Mouse (Mus musculus): Measurements from ENCODE around the gene Tmed10. TPM values are rescaled to one million over a fixed set of nuclear protein-coding genes. Genes with fewer than 3 reads are reported as not detected.
A peak's percentile ranks its signal among the peaks of the same experiment; 100 is the strongest.

The Tmed10 gene
- total and polyA plus RNA-seq, 3 experiments, result 60.0 to 211 (median 70.2) TPM

- H3K4me3 ChIP-seq (replicated peaks in 1 of 3; ENCODE audit: low read depth in 2 of 3, low read length in 2 of 3, poor library complexity in 1 of 3), result no peak overlapping the region
- H3K9ac ChIP-seq (ENCODE audit: insufficient read depth, low read depth), result no peak overlapping the region
- TF ChIP-seq NELFE (IDR thresholded peaks at IDR 0.05; ENCODE audit: low read depth, low read length), result no peak
- no peak for TF ChIP-seq TBP (conservative IDR thresholded peaks at IDR 0.05; ENCODE audit: low read depth, low read length)
- TF ChIP-seq KAT2A (IDR thresholded peaks at IDR 0.05; ENCODE audit: insufficient replicate concordance, low read length), result no peak
- no peak for TF ChIP-seq SMC3 (IDR thresholded peaks at IDR 0.05; ENCODE audit: low read depth, low read length)
- no peak for TF ChIP-seq POLR2A (IDR thresholded peaks at IDR 0.05; ENCODE audit: low read depth, low read length)
- TF ChIP-seq USF1 (IDR thresholded peaks at IDR 0.05; ENCODE audit: low read depth, low read length), result no peak
- TF ChIP-seq CTCF (conservative IDR thresholded peaks at IDR 0.05 in 1 of 2, IDR thresholded peaks at IDR 0.05 in 1 of 2; ENCODE audit: low read depth in 2 of 2, low read length in 2 of 2), result no peak
- no peak for TF ChIP-seq ZKSCAN1 (IDR thresholded peaks at IDR 0.05; ENCODE audit: borderline replicate concordance, low read depth, low read length)
- no peaks in the 10 kb centered on the region for H3K36me3 ChIP-seq (replicated peaks in 1 of 2; ENCODE audit: control insufficient read depth in 1 of 2, insufficient read depth in 1 of 2, low read length in 1 of 2)
- H3K4me2 ChIP-seq (ENCODE audit: insufficient read depth, low read depth, poor library complexity, severe bottlenecking), result no peak overlapping the region
- no peaks in the 10 kb centered on the region for H3K9me3 ChIP-seq (replicated peaks; ENCODE audit: low read length)
- peaks cover 2 to 9% of the 10 kb centered on the region in 2 experiments; a peak in 1 of 4 replicates for H3K4me1 ChIP-seq (ENCODE audit: control insufficient read depth in 1 of 2, insufficient read depth in 2 of 2)
- H3K79me2 ChIP-seq (replicated peaks; ENCODE audit: control insufficient read depth, extremely low read depth, insufficient read depth, poor library complexity, severe bottlenecking), result no peaks in the 10 kb centered on the region
- H3K27me3 ChIP-seq (replicated peaks), result no peaks in the 10 kb centered on the region
- in situ Hi-C loops (cut with MboI; ENCODE audit: low pct_ligation_motif_present, low pct_unique_long_range_greater_than_20kb, low sequenced_read_pairs), result loop anchor here (5.0 kb wide), 1 partner anchor 78 kb away; no protein-coding TSS in a partner anchor
- H3K27ac ChIP-seq (ENCODE audit: insufficient read depth, low read depth), result no peak overlapping the region
- dilution Hi-C loops (cut with MboI; ENCODE audit: extremely low pct_ligation_motif_present, extremely low pct_unique_long_range_greater_than_20kb, low sequenced_read_pairs), result no loop called here
- no peak for DNase-seq (ENCODE audit: extremely low read depth)
Observed at GRCm38 (mm10) chr12:85389204-85390185, 14.8 kb upstream of the Tmed10 start.

GRCm38 (mm10) chr12:85385995-85386375 is 11.3 kb upstream of the Tmed10 start:
- dilution Hi-C loops (cut with MboI; ENCODE audit: extremely low pct_ligation_motif_present, extremely low pct_unique_long_range_greater_than_20kb, low sequenced_read_pairs), result no loop called here
- H3K4me2 ChIP-seq (ENCODE audit: insufficient read depth, low read depth, poor library complexity, severe bottlenecking), result peak overlapping the region; percentile 17
- no peak overlapping the region for H3K9ac ChIP-seq (ENCODE audit: insufficient read depth, low read depth)
- TF ChIP-seq POLR2AphosphoS2 (IDR thresholded peaks at IDR 0.05; ENCODE audit: low read depth, low read length), result no peak
- TF ChIP-seq MEF2A (IDR thresholded peaks at IDR 0.05; ENCODE audit: borderline replicate concordance, low read depth, low read length), result no peak
- TF ChIP-seq BHLHE40 (IDR thresholded peaks at IDR 0.05; ENCODE audit: low read depth, low read length), result no peak
- no peak for TF ChIP-seq TCF12 (IDR thresholded peaks at IDR 0.05; ENCODE audit: low read depth, low read length)
- no peak for TF ChIP-seq MYC (IDR thresholded peaks at IDR 0.05; ENCODE audit: low read depth, low read length)
- TF ChIP-seq CHD1 (IDR thresholded peaks at IDR 0.05; ENCODE audit: low read depth, low read length), result no peak
- TF ChIP-seq PAX5 (IDR thresholded peaks at IDR 0.05; ENCODE audit: low read length), result no peak
- no peak for TF ChIP-seq ZC3H11A (IDR thresholded peaks at IDR 0.05; ENCODE audit: low read depth, low read length)
- TF ChIP-seq E2F4 (IDR thresholded peaks at IDR 0.05; ENCODE audit: insufficient replicate concordance, low read depth, low read length), result no peak
- TF ChIP-seq USF2 (conservative IDR thresholded peaks at IDR 0.05; ENCODE audit: low read depth, low read length), result no peak
- TF ChIP-seq CHD2 (IDR thresholded peaks at IDR 0.05; ENCODE audit: low read length), result no peak
- no peak for TF ChIP-seq EP300 (IDR thresholded peaks at IDR 0.05; ENCODE audit: low read length)
- no peak for TF ChIP-seq ZNF384 (IDR thresholded peaks at IDR 0.05; ENCODE audit: low read depth, low read length)
- no peak for TF ChIP-seq ZMIZ1 (IDR thresholded peaks at IDR 0.05; ENCODE audit: low read depth, low read length)
- no peak for TF ChIP-seq IRF4 (IDR thresholded peaks at IDR 0.05; ENCODE audit: low read depth, low read length)
- TF ChIP-seq KAT2A (IDR thresholded peaks at IDR 0.05; ENCODE audit: insufficient replicate concordance, low read length), result no peak
- no peak for TF ChIP-seq JUN (IDR thresholded peaks at IDR 0.05; ENCODE audit: insufficient read depth, low read depth, low read length)
- TF ChIP-seq MAX (IDR thresholded peaks at IDR 0.05; ENCODE audit: low read length), result no peak
- no peak for TF ChIP-seq USF1 (IDR thresholded peaks at IDR 0.05; ENCODE audit: low read depth, low read length)
- in situ Hi-C loops (cut with MboI; ENCODE audit: low pct_ligation_motif_present, low pct_unique_long_range_greater_than_20kb, low sequenced_read_pairs), result loop anchor here (5.0 kb wide), 1 partner anchor 81 kb away; no protein-coding TSS in a partner anchor
- no peaks in the 10 kb centered on the region for H3K36me3 ChIP-seq (replicated peaks in 1 of 2; ENCODE audit: control insufficient read depth in 1 of 2, insufficient read depth in 1 of 2, low read length in 1 of 2)
- H3K27ac ChIP-seq (ENCODE audit: insufficient read depth, low read depth), result no peak overlapping the region
- H3K79me2 ChIP-seq (replicated peaks; ENCODE audit: control insufficient read depth, extremely low read depth, insufficient read depth, poor library complexity, severe bottlenecking), result no peaks in the 10 kb centered on the region
- no peaks in the 10 kb centered on the region for H3K9me3 ChIP-seq (replicated peaks; ENCODE audit: low read length)
- H3K4me3 ChIP-seq (replicated peaks in 1 of 3; ENCODE audit: low read depth in 2 of 3, low read length in 2 of 3, poor library complexity in 1 of 3), result no peak overlapping the region
- H3K27me3 ChIP-seq (replicated peaks), result no peaks in the 10 kb centered on the region
- no peak for DNase-seq (ENCODE audit: extremely low read depth)
- peaks cover under 1 to 9% of the 10 kb centered on the region in 2 experiments; a peak in 1 of 4 replicates for H3K4me1 ChIP-seq (ENCODE audit: control insufficient read depth in 1 of 2, insufficient read depth in 2 of 2)

Measured in CH12.LX (cell line).